Mouse (Mus musculus): ENCODE data around the gene Clec3a. TPM values are rescaled to one million over a fixed set of nuclear protein-coding genes. Genes with fewer than 3 reads are reported as not detected.

Gene Clec3a
- not detected for polyA plus RNA-seq (2017; shearing (Covaris generic))

DNA sequence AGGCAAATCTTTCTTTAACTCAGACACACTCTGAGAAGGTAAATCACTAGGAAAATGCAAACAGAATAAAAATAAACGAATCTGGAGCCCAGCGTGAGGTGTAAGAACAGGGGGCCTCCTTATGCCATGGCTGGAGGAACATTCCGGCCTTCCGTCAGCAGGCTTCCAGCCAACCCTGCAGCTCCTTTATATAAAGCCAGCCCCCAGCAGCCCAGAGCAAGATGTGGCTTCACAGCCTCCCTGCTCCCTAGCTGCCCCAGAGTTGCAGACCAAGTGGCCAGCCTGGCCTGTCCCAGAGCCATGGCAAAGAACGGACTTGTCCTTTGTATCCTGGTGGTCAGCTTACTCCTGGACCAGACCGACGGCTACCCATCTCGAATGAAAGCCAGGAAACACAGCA, at the start of gene Clec3a:
Gene Clec3a, plus strand, starts transcription at position 301 of the 400 bp plus-strand sequence.

DNA sequence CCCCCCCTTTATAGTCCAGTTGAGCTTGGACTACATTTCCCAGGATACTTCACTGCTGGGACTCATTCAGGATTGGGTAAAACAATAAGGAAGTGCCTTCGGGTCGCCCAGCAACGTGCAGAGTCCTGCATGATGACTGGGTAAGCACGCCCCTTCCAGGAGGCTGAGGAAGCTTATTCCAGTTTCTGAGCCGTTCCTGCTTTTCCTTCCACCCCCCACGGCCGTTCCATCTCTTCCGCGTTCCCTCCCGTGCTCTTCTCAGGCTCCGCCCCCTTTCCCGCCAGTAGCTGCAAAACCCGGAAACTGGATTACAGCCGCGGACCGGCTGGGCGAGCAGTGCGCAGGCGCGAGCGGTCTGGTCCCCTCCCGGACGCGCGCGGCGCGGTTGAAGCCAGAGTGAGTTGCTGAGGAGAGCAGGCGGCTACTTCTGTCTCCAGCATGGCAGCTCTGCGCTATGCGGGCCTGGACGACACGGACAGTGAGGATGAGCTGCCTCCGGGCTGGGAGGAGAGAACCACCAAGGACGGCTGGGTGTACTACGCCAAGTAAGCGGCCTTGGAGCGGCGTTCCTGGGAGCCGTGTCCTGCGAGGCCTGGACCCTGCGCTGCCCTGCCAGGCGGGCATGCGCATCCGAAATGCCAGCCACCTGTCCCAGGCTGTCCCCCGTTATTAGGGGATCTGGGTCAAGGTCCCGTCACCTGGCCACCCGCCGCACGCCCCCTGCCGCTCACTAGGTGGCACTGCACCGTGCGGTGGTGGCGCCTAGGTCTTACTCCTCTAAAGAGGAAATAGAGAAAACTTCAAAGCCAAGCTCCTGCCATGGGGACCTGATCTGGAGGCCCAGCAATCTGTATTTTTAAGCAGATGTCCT, 21.7 kb downstream of the Clec3a start, which contains the start of gene Wwox:
Gene Wwox, plus strand, starts transcription at position 322 of the 871 bp plus-strand sequence.

Other genes with a start within 250 kb of the Clec3a start
- gene Vat1l, start 212.5 kb upstream of the Clec3a start, polyA plus RNA-seq (2017; shearing (Covaris generic)): under 1 TPM in 1 of 2 experiments, not detected in 1; 0.65 TPM
- gene Wwox, start 21.6 kb downstream of the Clec3a start, polyA plus RNA-seq (2017; shearing (Covaris generic)): 1 to 10 TPM; 7.4 to 7.8 TPM

Data from inflammation-experienced regulatory T-cells (primary cell).